Mouse (Mus musculus) lung, embryonic 14.5 days (tissue): ENCODE measurements around the gene Smc4. TPM values are rescaled to one million over a fixed set of nuclear protein-coding genes. Genes with fewer than 3 reads are reported as not detected.

ENCODE experiments used
- ATAC-seq: fragments of 200-750 bp; cut with Nextera tagmentation; 2 replicates; pipeline ENCODE4 v1.8.0; 2017; ENCODE audit warnings: mild to moderate bottlenecking, moderate TSS enrichment, moderate library complexity; ENCODE audit not compliant: insufficient read depth
- DNase-seq: peaks from one replicate; pipeline ENCODE4 v3.0.0-alpha.2; 2015
- H3K27ac ChIP-seq: fragments of 300-500 bp; sonication (generic); 2 replicates; pipeline ENCODE4 v1.5.1; 2014; ENCODE audit warnings: low read depth, mild to moderate bottlenecking, moderate library complexity
- H3K27me3 ChIP-seq: fragments of 300-500 bp; sonication (generic); 2 replicates; pipeline ENCODE4 v1.6.1; 2014; ENCODE audit warnings: low read length, control low read depth; ENCODE audit not compliant: insufficient read depth
- H3K36me3 ChIP-seq: fragments of 300-500 bp; sonication (generic); 2 replicates; pipeline ENCODE4 v1.6.1; 2014; ENCODE audit warnings: control low read depth; ENCODE audit not compliant: insufficient read depth
- H3K4me1 ChIP-seq: fragments of 300-500 bp; sonication (generic); 2 replicates; pipeline ENCODE4 v1.6.1; 2014; ENCODE audit warnings: antibody characterized with exemption, control low read depth; ENCODE audit not compliant: insufficient read depth
- H3K4me2 ChIP-seq: fragments of 300-500 bp; sonication (generic); 2 replicates; pipeline ENCODE4 v1.6.1; 2014; ENCODE audit warnings: mild to moderate bottlenecking
- H3K4me3 ChIP-seq: fragments of 300-500 bp; sonication (generic); 2 replicates; pipeline ENCODE4 v1.5.1; 2014; ENCODE audit warnings: low read depth, low read length
- H3K9ac ChIP-seq: fragments of 300-500 bp; sonication (generic); 2 replicates; pipeline ENCODE4 v1.6.1; 2014
- H3K9me3 ChIP-seq: fragments of 300-500 bp; sonication (generic); 2 replicates; pipeline ENCODE4 v1.6.1; 2016; ENCODE audit warnings: low read depth, low read length, control low read depth
- CTCF ChIP-seq: IDR thresholded peaks from 2 replicates; pipeline ENCODE4 v1.5.1; 2016; ENCODE audit warnings: antibody characterized with exemption, low read depth
- WGBS: fragments of 180-500 bp; shearing (Covaris S2); extraction: QIAGEN DNeasy Blood & Tissue Kit; methylation state at CpG from one replicate; pipeline ENCODE4 v1.1.7; 2014; 5-methylcytosine and 5-hydroxymethylcytosine counted together
- polyA plus RNA-seq: library from polyadenylated mRNA; unstranded; fragments of >200 nt; fragmentation: Nextera tagmentation; extraction: Ambion mirVana; gene quantifications from 2 replicates; pipeline ENCODE4 v1.2.1, GENCODE M21; 2014

Gene Smc4
- polyA plus RNA-seq, 1 experiment from 2014 or later: 211 TPM

GRCm38 (mm10) chr3:69044645-69045399 is 40.3 kb downstream of the Smc4 start, which contains the start of gene Trim59:
Gene Trim59, minus strand, starts transcription at chr3:69044755.
- Histone ChIP-seq H3K27me3 (no peaks in the 10 kb centered on the region), H3K27ac (peak within 1 kb of the TSS; percentile 96), H3K9me3 (no peaks in the 10 kb centered on the region), H3K4me1 (0 out of 2 replicates have a peak, but pooled peaks cover 4% of the 10 kb centered on the region), H3K4me3 (peak within 1 kb of the TSS; percentile 88), H3K9ac (peak within 1 kb of the TSS; percentile 97), H3K4me2 (peak within 1 kb of the TSS; percentile 65), H3K36me3 (peaks cover 28% of the 10 kb centered on the region)
- TF ChIP-seq CTCF: no peak
- ATAC-seq (peak; percentile 94), DNase-seq (peak; percentile 98)
- WGBS: under 1% methylated on average over 64 of the region's 80 CpGs

GRCm38 (mm10) chr3:69045400-69045703 is 40.8 kb downstream of the Smc4 start:
- ATAC-seq: no peak; the same call in 1 of the 2 replicates
- 4% methylated on average over 9 of the region's 9 CpGs for WGBS
- Histone ChIP-seq H3K4me2 (peak overlapping the region; percentile 65), H3K36me3 (peaks cover 24% of the 10 kb centered on the region), H3K9ac (peak overlapping the region; percentile 97), H3K9me3 (no peaks in the 10 kb centered on the region), H3K27ac (peak overlapping the region; percentile 95), H3K4me1 (0 out of 2 replicates have a peak, but pooled peaks cover 4% of the 10 kb centered on the region), H3K27me3 (no peaks in the 10 kb centered on the region), H3K4me3 (peak overlapping the region; percentile 88)
- no peak for TF ChIP-seq CTCF
- DNase-seq: peak; percentile 69

- DNase-seq: peak; percentile 47
- H3K27ac ChIP-seq: peak overlapping the region; percentile 95
Measured at GRCm38 (mm10) chr3:69045750-69046149, 41.2 kb downstream of the Smc4 start.

GRCm38 (mm10) chr3:69046509-69046908 is 42.0 kb downstream of the Smc4 start:
- Histone ChIP-seq H3K36me3 (peaks cover 12% of the 10 kb centered on the region), H3K4me1 (0 out of 2 replicates have a peak, but pooled peaks cover 4% of the 10 kb centered on the region), H3K4me3 (no peak overlapping the region), H3K27me3 (no peaks in the 10 kb centered on the region), H3K4me2 (no peak overlapping the region), H3K9ac (no peak overlapping the region), H3K9me3 (no peaks in the 10 kb centered on the region), H3K27ac (no peak overlapping the region)
- ATAC-seq: no peak
- peak; percentile 35 for DNase-seq
- no peak for TF ChIP-seq CTCF
- WGBS: 54% methylated on average over 4 of the region's 4 CpGs

More at GRCm38 (mm10) chr3:69045750-69046149, 41.2 kb downstream of the Smc4 start:
- H3K4me2 ChIP-seq: peak overlapping the region; percentile 65
- no peak for TF ChIP-seq CTCF
- H3K36me3 ChIP-seq: peaks cover 20% of the 10 kb centered on the region
- 0 out of 2 replicates have a peak, but pooled peaks cover 4% of the 10 kb centered on the region for H3K4me1 ChIP-seq
- peak overlapping the region; percentile 88 for H3K4me3 ChIP-seq
- H3K27me3 ChIP-seq: no peaks in the 10 kb centered on the region
- no peak for ATAC-seq
- WGBS: 22% methylated on average over 13 of the region's 13 CpGs
- no peaks in the 10 kb centered on the region for H3K9me3 ChIP-seq
- peak overlapping the region; percentile 97 for H3K9ac ChIP-seq

- 72% methylated on average over 4 of the region's 4 CpGs for WGBS
- H3K4me1 ChIP-seq: 0 out of 2 replicates have a peak, but pooled peaks cover 4% of the 10 kb centered on the region
- ATAC-seq (no peak), DNase-seq (no peak)
- H3K36me3 ChIP-seq: peaks cover 6% of the 10 kb centered on the region
- no peak overlapping the region for H3K9ac ChIP-seq
- TF ChIP-seq CTCF: no peak
- H3K9me3 ChIP-seq: no peaks in the 10 kb centered on the region
- H3K4me2 ChIP-seq: no peak overlapping the region
- no peak overlapping the region for H3K27ac ChIP-seq
- H3K4me3 ChIP-seq: no peak overlapping the region
- H3K27me3 ChIP-seq: no peaks in the 10 kb centered on the region
Measured at GRCm38 (mm10) chr3:69047684-69048083, 43.1 kb downstream of the Smc4 start.

GRCm38 (mm10) chr3:69049011-69049410 is 44.5 kb downstream of the Smc4 start:
- H3K27ac ChIP-seq: no peak overlapping the region
- H3K36me3 ChIP-seq: no peaks in the 10 kb centered on the region
- ATAC-seq (no peak), DNase-seq (no peak)
- 74% methylated on average over 6 of the region's 6 CpGs for WGBS
- no peak overlapping the region for H3K4me2 ChIP-seq
- H3K27me3 ChIP-seq: no peaks in the 10 kb centered on the region
- TF ChIP-seq CTCF: no peak
- H3K4me3 ChIP-seq: no peak overlapping the region
- 0 out of 2 replicates have a peak, but pooled peaks cover 4% of the 10 kb centered on the region for H3K4me1 ChIP-seq
- no peak overlapping the region for H3K9ac ChIP-seq
- H3K9me3 ChIP-seq: no peaks in the 10 kb centered on the region

- Histone ChIP-seq H3K36me3 (no peaks in the 10 kb centered on the region), H3K4me3 (no peak overlapping the region), H3K9ac (no peak overlapping the region), H3K27me3 (no peaks in the 10 kb centered on the region), H3K4me1 (no peaks in the 10 kb centered on the region), H3K9me3 (no peaks in the 10 kb centered on the region), H3K4me2 (no peak overlapping the region), H3K27ac (no peak overlapping the region)
- ATAC-seq (no peak), DNase-seq (no peak)
- WGBS: 84% methylated on average over 11 of the region's 11 CpGs
- no peak for TF ChIP-seq CTCF
Measured at GRCm38 (mm10) chr3:69051894-69052293, 47.4 kb downstream of the Smc4 start.
